Comparison of ENCODE assay signal across 13 mouse cellular contexts in the genomic region with DNA sequence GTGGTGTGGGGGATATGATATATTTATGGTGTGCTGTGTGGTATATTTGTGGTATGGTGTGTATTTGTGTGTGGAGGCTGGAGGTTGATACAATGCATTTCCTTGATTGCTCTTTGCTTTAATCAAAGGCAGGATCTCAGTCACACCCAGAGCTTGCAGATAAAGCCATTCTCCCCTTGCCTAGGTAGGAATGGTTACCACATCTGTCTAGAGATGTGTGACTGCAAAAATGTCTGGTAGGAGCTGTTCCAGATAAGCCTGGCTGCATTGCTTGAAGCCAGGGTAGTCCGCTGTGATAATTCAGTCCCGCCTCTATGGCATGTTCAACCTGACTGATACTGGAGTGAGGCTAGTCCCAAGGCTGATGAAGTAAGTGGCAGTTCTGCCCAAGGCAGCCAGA. TPM values are rescaled to one million over a fixed set of nuclear protein-coding genes. Genes with fewer than 3 reads are reported as not detected.
A peak's percentile ranks its signal among the peaks of the same experiment; 100 is the strongest.
DNase-seq lines count a peak whose midpoint lies in the region; ATAC-seq and TF ChIP-seq lines count a peak whose summit lies in the region.
"Had no signal": no experiment of that assay in that cellular context is flagged by ENCODE, and none has a peak within 500 bp of the region (broad histone marks: within the 10 kb centered on the region; RNA-seq: fewer than 3 reads in every experiment).

No protein-coding gene starts in this region.

- no peaks in the 10 kb centered on the region for H3K27me3 ChIP-seq in neural tube, embryonic 13.5 days
- no peaks in the 10 kb centered on the region for H3K27me3 ChIP-seq in forebrain, embryonic 12.5 days
- H3K27me3 ChIP-seq in liver, embryonic 13.5 days, result no peaks in the 10 kb centered on the region
- no peaks in the 10 kb centered on the region for H3K27me3 ChIP-seq in midbrain, postnatal 0 days (ENCODE audit: insufficient read depth, low read length)
- H3K27me3 ChIP-seq: kidney, embryonic 15.5 days had no signal

- H3K4me3 ChIP-seq in neural tube, embryonic 13.5 days, result no peak overlapping the region
- no peak overlapping the region for H3K4me3 ChIP-seq in forebrain, embryonic 12.5 days (replicated peaks)
- no peak overlapping the region for H3K4me3 ChIP-seq in liver, embryonic 13.5 days (replicated peaks)
- no peak overlapping the region for H3K4me3 ChIP-seq in midbrain, postnatal 0 days (ENCODE audit: low read depth, low read length)
- H3K4me3 ChIP-seq: kidney, embryonic 15.5 days had no signal

- no peaks in the 10 kb centered on the region for H3K9me3 ChIP-seq in neural tube, embryonic 13.5 days
- no peaks in the 10 kb centered on the region for H3K9me3 ChIP-seq in forebrain, embryonic 12.5 days
- H3K9me3 ChIP-seq in liver, embryonic 13.5 days (replicated peaks), result no peaks in the 10 kb centered on the region
- no peaks in the 10 kb centered on the region for H3K9me3 ChIP-seq in midbrain, postnatal 0 days (ENCODE audit: low read length)
- H3K9me3 ChIP-seq: kidney, embryonic 15.5 days had no signal

- DNase-seq in neural tube, embryonic 10.5 days (ENCODE audit: extremely low spot score, low spot score), result no peak
- DNase-seq in liver, embryonic 13.5 days, result peak; percentile 68
- no peak for DNase-seq in midbrain, postnatal 0 days (ENCODE audit: low spot score)
- no peak for DNase-seq in spleen, postnatal 14 days (ENCODE audit: low spot score in 2 of 2)
- DNase-seq in embryo, embryonic 11 days, result no peak
- no peak for DNase-seq in frontal cortex, postnatal 14 days (ENCODE audit: low spot score in 2 of 2)
- DNase-seq: cerebellum, adult 8-10 months; heart, postnatal 36 days; spleen, adult 18-20 months; thymus, adult 2 months had no signal

- peaks cover 20% of the 10 kb centered on the region for H3K4me1 ChIP-seq in neural tube, embryonic 13.5 days (replicated peaks)
- H3K4me1 ChIP-seq in forebrain, embryonic 12.5 days, result peaks cover 24% of the 10 kb centered on the region
- H3K4me1 ChIP-seq in liver, embryonic 13.5 days (replicated peaks), result peaks cover 69% of the 10 kb centered on the region
- peaks cover 5% of the 10 kb centered on the region; the same call in 1 of the 2 replicates for H3K4me1 ChIP-seq in midbrain, postnatal 0 days (ENCODE audit: insufficient read depth, low read length)

- no peak overlapping the region for H3K9ac ChIP-seq in neural tube, embryonic 13.5 days
- H3K9ac ChIP-seq in forebrain, embryonic 12.5 days, result no peak overlapping the region
- H3K9ac ChIP-seq in liver, embryonic 13.5 days, result 0 out of 2 replicates have a peak overlapping the region, but pooled peaks have one; percentile 2
- no peak overlapping the region for H3K9ac ChIP-seq in midbrain, postnatal 0 days (replicated peaks; ENCODE audit: low read length, poor library complexity, severe bottlenecking)
- H3K9ac ChIP-seq: kidney, embryonic 15.5 days had no signal

- no peak overlapping the region for H3K4me2 ChIP-seq in neural tube, embryonic 13.5 days
- H3K4me2 ChIP-seq in forebrain, embryonic 12.5 days, result 0 out of 2 replicates have a peak overlapping the region, but pooled peaks have one; percentile 6
- peak overlapping the region; percentile 21; the same call in 1 of the 2 replicates for H3K4me2 ChIP-seq in liver, embryonic 13.5 days
- H3K4me2 ChIP-seq in midbrain, postnatal 0 days (ENCODE audit: low read depth, low read length, poor library complexity, severe bottlenecking), result no peak overlapping the region
- H3K4me2 ChIP-seq: kidney, embryonic 15.5 days had no signal

- 85% methylated on average over 2 of the region's 2 CpGs for WGBS in neural tube, embryonic 13.5 days
- WGBS in forebrain, embryonic 12.5 days, result 64% methylated on average over 2 of the region's 2 CpGs
- 8% methylated on average over 2 of the region's 2 CpGs for WGBS in liver, embryonic 13.5 days (ENCODE audit: insufficient replicate concordance)
- 76% methylated on average over 2 of the region's 2 CpGs for WGBS in midbrain, postnatal 0 days

- no peak overlapping the region for H3K27ac ChIP-seq in neural tube, embryonic 13.5 days (replicated peaks)
- H3K27ac ChIP-seq in forebrain, embryonic 12.5 days, result 0 out of 2 replicates have a peak overlapping the region, but pooled peaks have one; percentile 2
- H3K27ac ChIP-seq in liver, embryonic 13.5 days, result peak overlapping the region; percentile 37; the same call in 1 of the 2 replicates
- peak overlapping the region; percentile 57; the same call in 1 of the 2 replicates for H3K27ac ChIP-seq in midbrain, postnatal 0 days (ENCODE audit: low read depth, low read length)
- H3K27ac ChIP-seq: kidney, embryonic 15.5 days had no signal

- 0 out of 2 replicates have a peak, but pooled peaks have one; percentile 19 for ATAC-seq in neural tube, embryonic 13.5 days (ENCODE audit: low read depth)
- no peak for ATAC-seq in forebrain, embryonic 12.5 days (ENCODE audit: low FRiP score)
- ATAC-seq in liver, embryonic 13.5 days (ENCODE audit: low read depth), result peak; percentile 99
- no peak for ATAC-seq in midbrain, postnatal 0 days (ENCODE audit: low FRiP score)

- no peaks in the 10 kb centered on the region for H3K36me3 ChIP-seq in neural tube, embryonic 13.5 days
- no peaks in the 10 kb centered on the region for H3K36me3 ChIP-seq in forebrain, embryonic 12.5 days (replicated peaks)
- no peaks in the 10 kb centered on the region for H3K36me3 ChIP-seq in liver, embryonic 13.5 days
- H3K36me3 ChIP-seq in midbrain, postnatal 0 days (ENCODE audit: insufficient read depth, low read length), result no peaks in the 10 kb centered on the region
- H3K36me3 ChIP-seq: kidney, embryonic 15.5 days had no signal

- no peak for TF ChIP-seq CTCF in midbrain, postnatal 0 days (IDR thresholded peaks at IDR 0.05)

RNA-seq across cellular contexts. Expression of a gene that starts 19.9 kb away (rescaled TPM):
- polyA plus RNA-seq in neural tube, embryonic 13.5 days (2015; fragmentation: Nextera tagmentation; extraction: Ambion mirVana), result 123 and 131 TPM in 2 replicates
- 130 and 138 TPM in 2 replicates for polyA plus RNA-seq in forebrain, embryonic 12.5 days (2016; fragmentation: Nextera tagmentation; extraction: Ambion mirVana)
- polyA plus RNA-seq in liver, embryonic 13.5 days (2015; fragmentation: Nextera tagmentation; extraction: Ambion mirVana), result 29.9 and 34.8 TPM in 2 replicates
- total RNA-seq in midbrain, postnatal 0 days (2014; rRNA removed), result 120 and 147 TPM in 2 replicates
- 139 and 144 TPM in 2 replicates for polyA plus RNA-seq in midbrain, postnatal 0 days (2015; fragmentation: Nextera tagmentation; extraction: Ambion mirVana)

RNA-seq across cellular contexts. Expression of a gene that starts 45.4 kb away (rescaled TPM):
- polyA plus RNA-seq in neural tube, embryonic 13.5 days (2015; fragmentation: Nextera tagmentation; extraction: Ambion mirVana), result 10.2 and 11.7 TPM in 2 replicates
- 10.9 TPM in 2 replicates for polyA plus RNA-seq in forebrain, embryonic 12.5 days (2016; fragmentation: Nextera tagmentation; extraction: Ambion mirVana)
- polyA plus RNA-seq in liver, embryonic 13.5 days (2015; fragmentation: Nextera tagmentation; extraction: Ambion mirVana), result 3.5 and 3.8 TPM in 2 replicates
- 27.5 and 28.8 TPM in 2 replicates for total RNA-seq in midbrain, postnatal 0 days (2014; rRNA removed)
- 12.0 and 12.3 TPM in 2 replicates for polyA plus RNA-seq in midbrain, postnatal 0 days (2015; fragmentation: Nextera tagmentation; extraction: Ambion mirVana)

RNA-seq across cellular contexts. Expression of a gene that starts 45.8 kb away (rescaled TPM):
- polyA plus RNA-seq in neural tube, embryonic 13.5 days (2015; fragmentation: Nextera tagmentation; extraction: Ambion mirVana), result 98.2 and 103 TPM in 2 replicates
- 133 and 137 TPM in 2 replicates for polyA plus RNA-seq in forebrain, embryonic 12.5 days (2016; fragmentation: Nextera tagmentation; extraction: Ambion mirVana)
- polyA plus RNA-seq in liver, embryonic 13.5 days (2015; fragmentation: Nextera tagmentation; extraction: Ambion mirVana), result 46.0 and 47.3 TPM in 2 replicates
- 81.2 and 83.6 TPM in 2 replicates for total RNA-seq in midbrain, postnatal 0 days (2014; rRNA removed)
- polyA plus RNA-seq in midbrain, postnatal 0 days (2015; fragmentation: Nextera tagmentation; extraction: Ambion mirVana), result 86.6 and 89.9 TPM in 2 replicates

Comparison
In these comparisons a context has a peak if more than half of its experiments do, and no peak if none do; other contexts are left out.
1. ATAC-seq: peak in neural tube, embryonic 13.5 days (single experiment) and liver, embryonic 13.5 days (single experiment); none in forebrain, embryonic 12.5 days (single experiment) and midbrain, postnatal 0 days (single experiment).
2. H3K4me2 ChIP-seq: peak in forebrain, embryonic 12.5 days (single experiment) and liver, embryonic 13.5 days (single experiment); none in neural tube, embryonic 13.5 days (single experiment) and midbrain, postnatal 0 days (single experiment).